Mouse (Mus musculus) intestine, postnatal 0 days (tissue): ENCODE results near the gene Psmd9. TPM values are rescaled to one million over a fixed set of nuclear protein-coding genes. Genes with fewer than 3 reads are reported as not detected.
A peak's percentile ranks its signal among the peaks of the same experiment; 100 is the strongest.

ENCODE experiments used
- ATAC-seq: fragments of 200-750 bp; cut with Nextera tagmentation; 2 replicates; pipeline ENCODE4 v1.8.0; 2017; ENCODE audit warnings: mild to moderate bottlenecking, moderate TSS enrichment, moderate library complexity
- H3K27ac ChIP-seq: fragments of 300-500 bp; sonication (generic); 2 replicates; pipeline ENCODE4 v1.5.1; 2014; ENCODE audit warnings: mild to moderate bottlenecking, low read depth, low read length, moderate library complexity
- H3K27me3 ChIP-seq: fragments of 300-500 bp; sonication (generic); replicated peaks from 2 replicates; pipeline ENCODE4 v1.6.1; 2014; ENCODE audit warnings: low read length, mixed read lengths; ENCODE audit not compliant: control insufficient read depth, insufficient read depth
- H3K36me3 ChIP-seq: fragments of 300-500 bp; sonication (generic); 2 replicates; pipeline ENCODE4 v1.6.1; 2014; ENCODE audit warnings: mild to moderate bottlenecking, moderate library complexity; ENCODE audit not compliant: control insufficient read depth, insufficient read depth
- H3K4me1 ChIP-seq: fragments of 300-500 bp; sonication (generic); replicated peaks from 2 replicates; pipeline ENCODE4 v1.6.1; 2014; ENCODE audit warnings: antibody characterized with exemption, low read length, mixed read lengths; ENCODE audit not compliant: control insufficient read depth, insufficient read depth
- H3K4me2 ChIP-seq: fragments of 300-500 bp; sonication (generic); replicated peaks from 2 replicates; pipeline ENCODE4 v1.6.1; 2014; ENCODE audit warnings: low read depth, mild to moderate bottlenecking, moderate library complexity
- H3K4me3 ChIP-seq: fragments of 300-500 bp; sonication (generic); 2 replicates; pipeline ENCODE4 v1.5.1; 2014; ENCODE audit warnings: low read depth, low read length
- H3K9ac ChIP-seq: fragments of 300-500 bp; sonication (generic); 2 replicates; pipeline ENCODE4 v1.6.1; 2014; ENCODE audit warnings: mild to moderate bottlenecking, low read depth, low read length
- H3K9me3 ChIP-seq: fragments of 300-500 bp; sonication (generic); 2 replicates; pipeline ENCODE4 v1.6.1; 2016; ENCODE audit warnings: mixed run types; ENCODE audit not compliant: control insufficient read depth
- CTCF ChIP-seq: sonication (generic); IDR thresholded peaks from 2 replicates; pipeline ENCODE4 v1.5.1; 2016; ENCODE audit warnings: low read depth, mild to moderate bottlenecking, control low read depth, antibody characterized with exemption, moderate library complexity
- WGBS: fragments of 180-500 bp; shearing (Covaris S2); extraction: QIAGEN DNeasy Blood & Tissue Kit; methylation state at CpG from one replicate; pipeline ENCODE4 v1.1.7; 2014; 5-methylcytosine and 5-hydroxymethylcytosine counted together
- polyA plus RNA-seq: library from polyadenylated mRNA; unstranded; fragments of >200 nt; fragmentation: Nextera tagmentation; extraction: Ambion mirVana; gene quantifications from 2 replicates; pipeline ENCODE4 v1.2.1, GENCODE M21; 2015

Psmd9 gene
- polyA plus RNA-seq, 1 experiment from 2014 or later, result 50.9 TPM

DNA sequence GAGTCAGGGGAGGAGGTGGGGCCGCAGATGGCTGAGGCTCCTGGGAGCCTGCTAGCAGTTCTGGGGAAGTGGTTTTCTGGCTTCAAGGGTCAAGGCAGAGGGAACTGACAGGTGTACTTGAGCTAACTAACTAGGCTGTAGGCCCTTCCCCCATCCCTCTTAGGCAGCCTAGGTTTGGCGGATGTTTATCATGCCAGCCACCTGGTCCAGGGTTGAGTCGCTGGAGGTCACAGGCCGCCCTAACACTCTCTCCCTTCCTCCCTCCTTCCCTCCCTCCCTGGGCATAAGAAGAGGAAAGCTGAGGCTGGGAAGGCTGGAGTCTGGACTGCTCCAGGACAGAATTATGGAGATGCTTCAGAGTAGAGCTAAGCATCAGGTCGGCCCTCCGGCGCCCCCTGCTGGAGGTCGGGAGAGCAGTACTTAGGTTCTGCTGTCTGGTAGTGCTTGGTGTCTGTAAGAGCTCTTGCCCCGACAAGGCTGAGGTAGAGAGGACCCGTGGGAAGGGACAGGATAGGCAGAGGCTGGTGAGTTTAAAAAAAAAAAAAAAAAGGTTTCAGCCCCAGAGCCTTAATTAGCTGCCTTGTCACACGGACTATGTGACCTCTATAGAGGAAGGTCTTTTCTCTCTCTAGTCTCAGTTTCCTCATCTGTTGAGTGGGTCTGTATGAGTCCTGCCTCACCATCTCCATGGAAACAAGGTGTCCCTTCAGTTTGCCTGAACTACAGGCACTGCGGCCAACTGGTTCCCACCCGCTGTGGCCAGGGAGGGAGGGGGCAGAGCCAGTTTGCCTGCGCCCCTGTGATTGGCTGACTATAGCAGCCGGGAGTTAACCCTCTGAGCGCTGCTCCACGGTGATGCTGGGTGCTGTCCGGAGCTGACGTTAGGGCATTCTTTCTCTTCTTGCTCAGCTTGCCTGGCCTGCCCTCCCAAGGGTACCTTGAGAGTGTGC is 19.5 kb upstream of the Psmd9 start:
- no peaks in the 10 kb centered on the region for H3K27me3 ChIP-seq
- peaks cover 71% of the 10 kb centered on the region for H3K36me3 ChIP-seq
- H3K4me2 ChIP-seq, result peak overlapping the region; percentile 66
- no peaks in the 10 kb centered on the region for H3K9me3 ChIP-seq
- H3K27ac ChIP-seq, result no peak overlapping the region
- TF ChIP-seq CTCF, result peak; percentile 97
- WGBS, result 4% methylated on average over 19 of the region's 19 CpGs
- H3K4me3 ChIP-seq, result peak overlapping the region; percentile 33
- H3K4me1 ChIP-seq, result peaks cover 17% of the 10 kb centered on the region; the same call in 1 of the 2 replicates
- H3K9ac ChIP-seq, result no peak overlapping the region
- peak; percentile 78 for ATAC-seq

GRCm38 (mm10) chr5:123150641-123151040 is 18.6 kb upstream of the Psmd9 start:
- Histone ChIP-seq H3K9me3 (no peaks in the 10 kb centered on the region), H3K9ac (no peak overlapping the region), H3K4me1 (peaks cover 14% of the 10 kb centered on the region; the same call in 1 of the 2 replicates), H3K4me3 (0 out of 2 replicates have a peak overlapping the region, but pooled peaks have one; percentile 15), H3K27ac (peak overlapping the region; percentile 21; the same call in 1 of the 2 replicates), H3K4me2 (peak overlapping the region; percentile 66), H3K27me3 (no peaks in the 10 kb centered on the region), H3K36me3 (peaks cover 72% of the 10 kb centered on the region)
- TF ChIP-seq CTCF, result no peak
- 26% methylated on average over 7 of the region's 7 CpGs for WGBS
- no peak for ATAC-seq

DNA sequence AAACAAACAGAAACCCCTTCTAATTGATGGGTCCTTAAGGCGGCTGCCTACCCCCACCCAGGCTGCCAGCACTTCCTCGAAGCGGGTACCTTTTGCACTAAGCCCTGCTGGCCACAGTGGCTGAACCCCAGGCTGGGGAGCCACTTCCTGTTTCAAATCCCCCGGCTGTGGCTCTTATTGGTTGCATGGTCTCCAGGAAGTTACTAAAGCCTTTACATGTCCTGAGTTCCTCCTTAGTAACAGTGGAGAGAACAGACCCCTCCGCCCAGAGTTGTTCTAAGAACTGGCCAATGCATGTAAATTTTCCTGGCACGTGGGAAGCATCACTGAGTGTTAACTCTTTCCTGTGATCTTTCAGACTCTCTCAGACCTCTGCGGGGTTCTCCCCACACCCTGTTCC is 18.1 kb upstream of the Psmd9 start:
- Histone ChIP-seq H3K36me3 (peaks cover 72% of the 10 kb centered on the region), H3K9me3 (no peaks in the 10 kb centered on the region), H3K27ac (peak overlapping the region; percentile 21; the same call in 1 of the 2 replicates), H3K4me2 (peak overlapping the region; percentile 66), H3K27me3 (no peaks in the 10 kb centered on the region), H3K9ac (no peak overlapping the region), H3K4me3 (0 out of 2 replicates have a peak overlapping the region, but pooled peaks have one; percentile 15), H3K4me1 (peaks cover 14% of the 10 kb centered on the region; the same call in 1 of the 2 replicates)
- 32% methylated on average over 7 of the region's 7 CpGs for WGBS
- TF ChIP-seq CTCF, result no peak
- no peak for ATAC-seq

DNA sequence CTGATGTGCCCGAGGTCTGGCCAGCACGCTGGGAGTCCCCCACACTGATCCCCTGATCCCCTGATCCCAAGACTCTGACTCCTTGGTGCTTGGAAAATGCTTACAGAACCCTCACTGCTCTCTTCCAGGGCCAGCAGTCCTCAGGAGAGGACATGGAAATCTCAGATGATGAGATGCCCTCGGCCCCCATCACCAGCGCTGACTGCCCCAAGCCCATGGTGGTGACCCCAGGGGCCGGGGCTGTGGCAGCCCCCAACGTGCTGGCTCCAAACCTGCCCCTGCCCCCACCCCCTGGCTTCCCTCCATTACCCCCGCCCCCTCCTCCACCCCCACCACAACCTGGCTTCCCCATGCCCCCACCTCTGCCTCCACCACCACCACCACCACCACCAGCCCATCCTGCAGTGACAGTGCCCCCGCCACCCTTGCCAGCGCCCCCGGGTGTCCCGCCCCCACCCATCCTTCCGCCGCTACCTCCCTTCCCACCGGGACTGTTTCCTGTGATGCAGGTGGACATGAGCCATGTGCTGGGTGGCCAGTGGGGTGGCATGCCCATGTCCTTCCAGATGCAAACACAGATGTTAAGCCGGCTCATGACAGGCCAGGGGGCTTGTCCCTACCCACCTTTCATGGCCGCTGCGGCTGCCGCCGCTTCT is 17.4 kb upstream of the Psmd9 start:
- Histone ChIP-seq H3K27me3 (no peaks in the 10 kb centered on the region), H3K4me1 (peaks cover 14% of the 10 kb centered on the region; the same call in 1 of the 2 replicates), H3K9ac (no peak overlapping the region), H3K4me3 (no peak overlapping the region), H3K9me3 (no peaks in the 10 kb centered on the region), H3K4me2 (0 out of 2 replicates have a peak overlapping the region, but pooled peaks have one; percentile 66), H3K27ac (no peak overlapping the region), H3K36me3 (peaks cover 70% of the 10 kb centered on the region)
- TF ChIP-seq CTCF, result no peak
- no peak for ATAC-seq
- WGBS, result 93% methylated on average over 19 of the region's 19 CpGs

DNA sequence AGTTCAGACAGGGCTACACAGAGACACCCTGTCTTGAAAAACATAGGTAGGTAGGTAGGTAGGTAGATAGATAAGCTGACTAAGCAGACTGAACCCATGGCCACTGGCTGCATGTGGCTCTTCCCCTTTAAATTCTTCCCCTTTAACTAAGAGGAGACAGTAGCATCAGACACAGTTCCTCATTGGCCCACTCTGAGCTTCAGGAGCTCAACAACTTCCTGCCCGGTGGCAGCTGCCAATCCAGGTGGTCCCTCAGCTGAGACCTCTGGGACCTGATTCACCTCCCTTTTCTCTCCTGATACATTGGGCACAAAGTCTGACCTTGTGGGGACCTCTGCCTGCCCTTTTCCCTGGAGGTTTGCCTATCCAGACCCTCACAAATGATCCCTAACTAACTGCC is 16.3 kb upstream of the Psmd9 start:
- H3K36me3 ChIP-seq, result peaks cover 70% of the 10 kb centered on the region

GRCm38 (mm10) chr5:123155425-123155824 is 13.8 kb upstream of the Psmd9 start:
- H3K4me3 ChIP-seq, result no peak overlapping the region
- H3K9ac ChIP-seq, result no peak overlapping the region
- H3K4me1 ChIP-seq, result peaks cover 5% of the 10 kb centered on the region; the same call in 1 of the 2 replicates
- no peak overlapping the region for H3K4me2 ChIP-seq
- H3K27ac ChIP-seq, result no peak overlapping the region
- no peak for ATAC-seq
- peak; percentile 87 for TF ChIP-seq CTCF
- H3K36me3 ChIP-seq, result peaks cover 81% of the 10 kb centered on the region
- WGBS, result 39% methylated on average over 7 of the region's 7 CpGs
- H3K9me3 ChIP-seq, result no peaks in the 10 kb centered on the region
- no peaks in the 10 kb centered on the region for H3K27me3 ChIP-seq

More for the DNA sequence above, 16.3 kb upstream of the Psmd9 start:
- Histone ChIP-seq H3K9me3 (no peaks in the 10 kb centered on the region), H3K27ac (0 out of 2 replicates have a peak overlapping the region, but pooled peaks have one; percentile 23), H3K4me3 (no peak overlapping the region), H3K9ac (no peak overlapping the region), H3K4me2 (no peak overlapping the region), H3K27me3 (no peaks in the 10 kb centered on the region), H3K4me1 (peaks cover 14% of the 10 kb centered on the region; the same call in 1 of the 2 replicates)
- ATAC-seq, result no peak
- 78% methylated on average over 1 of the region's 1 CpGs for WGBS
- no peak for TF ChIP-seq CTCF
